Mouse (Mus musculus) lung, postnatal 14 days (tissue): ENCODE measurements at regions not wholly inside any gene's neighbourhood (a gene's known extent, or its start where the extent isn't known, plus 50 kb on each side); places are given as distances from the start of the nearest gene placed in this dataset.
A peak's percentile ranks its signal among the peaks of the same experiment; 100 is the strongest.
"Not testable (repeated sequence)": the region's sequence is repeated elsewhere in the genome, so short reads cannot be mapped to it uniquely, and the experiment has no call there.

ENCODE experiments used
- DNase-seq: peaks from one replicate; pipeline ENCODE4 v3.0.0; 2021

DNA sequence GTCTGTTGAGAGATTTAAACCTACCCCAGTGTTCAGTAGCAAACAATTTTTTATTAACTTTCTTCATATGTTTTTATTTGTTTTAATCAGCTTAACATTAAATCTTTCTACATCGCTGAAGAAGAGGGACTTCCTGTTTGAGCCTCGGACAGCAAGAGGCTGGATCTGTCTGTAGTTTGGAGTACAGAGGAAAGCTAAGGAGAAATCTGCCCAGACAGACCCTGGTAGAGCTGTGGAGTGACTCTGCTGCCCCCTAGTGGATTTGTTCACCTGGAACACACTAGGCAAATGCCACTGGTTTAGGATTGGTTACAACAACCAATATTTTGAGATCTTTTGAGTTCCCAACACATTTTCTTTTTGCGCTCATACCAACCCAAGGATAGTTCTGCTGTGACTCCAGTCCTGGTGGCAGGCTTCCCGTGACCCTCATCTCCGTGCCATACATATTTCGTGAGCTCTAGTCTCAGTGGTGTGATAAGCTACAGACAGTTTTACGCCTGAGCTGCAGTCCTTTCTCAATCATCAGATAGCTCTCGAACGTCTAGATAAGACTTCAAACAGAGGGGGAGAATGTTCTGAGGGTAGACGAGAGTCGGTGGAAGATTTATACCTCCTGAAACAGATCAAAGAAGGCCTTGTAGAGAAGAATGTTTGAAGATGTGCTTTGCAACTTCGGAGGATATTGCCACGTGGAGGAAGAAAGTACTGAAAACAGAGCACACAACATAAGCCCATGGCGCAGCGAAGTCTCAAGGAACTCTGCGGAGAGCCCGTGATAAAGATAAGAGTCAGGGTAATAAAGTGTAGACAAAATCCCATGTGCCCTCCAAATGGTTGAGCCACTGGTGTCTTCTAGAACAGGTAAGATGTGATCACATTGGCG, 119.0 kb upstream of the Nabp1 start:
- peak; percentile 90 for DNase-seq

- no peak for DNase-seq
Observed at GRCm38 (mm10) chr1:51594666-51595065, 116.4 kb upstream of the Nabp1 start.

- DNase-seq: no peak
Observed at GRCm38 (mm10) chr1:51593621-51594441, 115.6 kb upstream of the Nabp1 start.

GRCm38 (mm10) chr1:51591886-51592285, 113.7 kb upstream of the Nabp1 start:
- DNase-seq: no peak

- no peak for DNase-seq
Observed at GRCm38 (mm10) chr1:51590606-51591400, 112.6 kb upstream of the Nabp1 start.

DNA sequence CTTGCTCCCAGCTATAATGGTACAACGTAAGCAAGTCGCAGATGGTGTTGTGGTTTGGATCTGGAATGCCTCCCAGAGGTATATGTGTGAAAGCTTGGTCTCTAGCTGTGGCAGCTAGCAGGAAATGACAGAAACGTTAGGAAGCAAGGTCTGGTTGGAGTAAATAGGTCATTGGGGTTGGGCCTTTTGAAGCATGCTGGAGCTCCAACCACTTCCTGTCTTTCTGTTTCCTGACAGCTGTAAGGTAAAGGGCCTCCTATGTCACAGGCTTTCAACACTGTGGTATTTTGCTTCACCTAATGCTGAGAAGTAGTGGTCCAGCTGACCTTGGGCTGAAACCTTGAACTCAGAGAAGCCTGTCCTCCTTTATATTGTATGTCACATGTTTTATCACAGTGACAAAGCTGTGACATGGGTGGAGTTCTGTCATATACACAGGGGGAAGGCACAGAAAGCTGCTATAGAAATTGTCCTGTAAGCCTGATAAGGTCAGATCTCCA, 106.8 kb upstream of the Nabp1 start:
- DNase-seq: no peak

- no peak for DNase-seq
Observed at GRCm38 (mm10) chr1:51583871-51584270, 105.6 kb upstream of the Nabp1 start.

GRCm38 (mm10) chr1:51580074-51580473, 101.8 kb upstream of the Nabp1 start:
- no peak for DNase-seq

DNA sequence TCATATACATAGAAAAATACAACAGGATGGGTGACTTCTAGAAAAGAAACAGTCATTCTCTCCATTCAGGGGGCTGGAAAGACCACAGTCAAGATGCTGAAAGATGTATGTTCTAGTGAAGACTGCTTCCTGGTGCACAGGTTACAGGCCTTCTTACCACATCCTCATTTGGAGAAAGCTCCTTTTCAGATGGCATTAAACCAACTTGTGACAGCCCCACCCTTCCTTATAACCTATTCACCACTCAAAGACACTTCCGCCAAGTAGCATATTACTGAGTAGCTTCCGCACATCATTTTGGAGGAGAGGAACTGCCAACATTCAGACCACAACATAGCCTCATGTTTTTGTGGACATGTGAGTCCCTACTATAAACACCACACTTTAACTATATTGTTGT, 99.5 kb upstream of the Nabp1 start:
- no peak for DNase-seq

DNA sequence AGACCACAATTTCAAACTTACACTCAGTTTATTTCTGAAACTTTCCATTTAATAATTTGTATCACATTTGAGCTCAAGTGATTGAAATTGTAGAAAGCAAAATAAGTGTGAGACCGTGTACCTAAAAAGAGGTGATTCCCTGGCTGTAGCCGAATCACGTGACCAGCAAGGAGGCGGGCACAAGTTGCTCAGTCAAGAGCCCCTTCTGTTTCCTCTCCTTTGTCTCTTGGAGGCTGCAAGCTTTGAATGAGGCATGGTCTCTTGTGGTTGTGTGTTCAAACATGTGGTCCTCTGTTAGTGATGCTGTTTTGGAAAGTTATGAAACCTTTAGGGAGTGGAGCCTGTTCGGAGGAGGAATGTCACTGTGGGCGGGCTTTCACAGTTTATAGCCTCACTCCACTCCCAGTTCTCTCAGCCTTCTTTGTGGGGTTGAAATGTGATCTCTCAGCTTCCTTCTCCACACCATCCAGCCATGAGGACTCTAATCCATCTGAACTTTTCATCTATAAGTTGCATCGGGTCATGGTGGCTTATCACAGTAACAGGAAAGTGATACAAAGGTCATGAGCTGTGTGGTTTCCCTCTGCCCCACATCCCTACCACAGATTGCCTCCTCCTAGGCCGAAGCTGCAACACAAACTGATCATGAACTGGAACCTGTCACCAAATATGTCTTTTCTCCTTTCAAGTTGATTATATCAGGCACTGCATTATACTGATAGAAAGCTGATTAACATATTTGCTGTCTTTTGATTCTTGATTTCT, 94.3 kb upstream of the Nabp1 start:
- no peak for DNase-seq

DNA sequence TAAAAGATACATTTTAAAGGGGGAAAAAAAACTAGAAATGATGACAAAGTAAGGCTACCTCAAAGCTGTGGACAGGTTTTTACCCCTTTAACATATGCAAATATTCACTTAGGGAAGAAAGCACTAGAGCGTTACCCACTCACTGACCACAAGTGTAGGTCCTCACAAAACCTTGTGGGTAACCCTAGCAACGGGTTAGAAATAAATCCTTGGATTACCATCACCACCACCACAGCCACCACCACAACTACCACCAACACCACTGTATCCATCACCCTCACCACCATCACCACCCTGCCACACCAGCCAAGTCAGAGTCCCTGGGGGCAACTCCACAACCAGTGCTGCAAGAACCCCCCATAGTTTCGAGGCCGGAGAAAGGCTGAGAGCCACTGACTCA, 91.4 kb upstream of the Nabp1 start:
- no peak for DNase-seq

DNA sequence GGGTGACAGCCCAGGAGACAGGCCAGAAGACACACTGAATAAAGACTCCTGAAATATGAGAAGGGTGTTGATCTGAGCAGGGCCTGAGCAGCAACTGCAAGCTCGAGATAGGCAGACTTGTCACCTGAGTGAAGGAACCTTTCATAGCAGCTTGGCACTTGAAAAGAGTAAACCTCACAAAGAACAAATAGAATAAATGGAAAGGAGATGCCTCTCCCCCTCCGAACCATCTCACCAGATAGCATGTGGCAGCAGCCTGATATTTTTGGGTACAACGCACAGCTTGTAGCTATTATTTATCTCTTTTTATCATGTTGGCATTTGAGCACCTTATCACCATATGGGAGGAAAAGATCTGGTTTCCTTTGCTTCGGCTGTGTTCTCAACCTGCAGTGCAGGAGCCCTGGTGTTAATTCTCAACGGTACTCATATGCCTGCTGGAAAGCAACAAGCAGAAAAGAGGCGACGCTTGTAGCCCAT, 88.0 kb upstream of the Nabp1 start:
- no peak for DNase-seq

- not testable (repeated sequence) for DNase-seq
Observed at GRCm38 (mm10) chr1:51556616-51557015, 78.4 kb upstream of the Nabp1 start.

GRCm38 (mm10) chr1:51553738-51554137, 75.5 kb upstream of the Nabp1 start:
- no peak for DNase-seq

DNA sequence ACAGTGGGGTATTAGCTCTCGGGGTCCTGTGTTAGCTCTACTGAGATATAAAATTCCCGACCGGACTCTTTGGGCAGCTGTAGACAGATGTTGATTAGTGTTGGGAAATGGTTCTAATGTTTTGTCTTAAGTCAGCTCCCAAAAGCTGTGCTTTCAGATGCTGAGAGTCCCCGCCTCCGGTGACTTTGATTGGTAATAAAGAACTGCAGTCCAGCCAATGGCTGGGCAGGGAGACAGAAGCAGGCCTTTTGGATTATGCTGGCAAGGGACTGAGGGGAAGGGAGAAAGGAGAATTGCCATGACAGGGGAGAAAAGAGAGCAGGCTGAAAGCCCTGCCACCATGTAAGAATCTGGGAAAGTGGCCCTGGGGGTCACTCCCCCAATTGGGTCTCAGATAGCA, 73.4 kb upstream of the Nabp1 start:
- no peak for DNase-seq

DNA sequence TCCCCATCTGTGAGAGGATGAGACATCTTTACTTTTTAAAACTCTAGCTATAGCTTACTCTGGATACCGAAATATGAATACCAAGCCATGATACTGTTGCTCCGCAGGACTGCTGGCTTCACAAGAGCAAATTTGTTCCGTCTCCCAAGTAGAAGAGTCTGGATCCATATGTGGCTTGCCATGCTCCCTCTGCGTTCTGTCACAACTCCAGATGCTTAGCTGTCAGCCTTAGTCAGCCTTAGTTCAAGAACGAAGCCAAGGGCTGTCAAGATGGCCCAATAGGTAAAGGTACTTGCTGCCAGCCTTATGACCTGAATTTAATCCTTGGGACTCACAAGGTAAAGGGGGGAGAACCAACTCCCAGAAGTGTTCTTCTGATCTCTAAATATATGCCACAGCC, 64.6 kb upstream of the Nabp1 start:
- DNase-seq: no peak

- no peak for DNase-seq
Observed at GRCm38 (mm10) chr1:51539634-51540033, 61.4 kb upstream of the Nabp1 start.

- no peak for DNase-seq
Observed at GRCm38 (mm10) chr1:51538836-51539235, 60.6 kb upstream of the Nabp1 start.

DNA sequence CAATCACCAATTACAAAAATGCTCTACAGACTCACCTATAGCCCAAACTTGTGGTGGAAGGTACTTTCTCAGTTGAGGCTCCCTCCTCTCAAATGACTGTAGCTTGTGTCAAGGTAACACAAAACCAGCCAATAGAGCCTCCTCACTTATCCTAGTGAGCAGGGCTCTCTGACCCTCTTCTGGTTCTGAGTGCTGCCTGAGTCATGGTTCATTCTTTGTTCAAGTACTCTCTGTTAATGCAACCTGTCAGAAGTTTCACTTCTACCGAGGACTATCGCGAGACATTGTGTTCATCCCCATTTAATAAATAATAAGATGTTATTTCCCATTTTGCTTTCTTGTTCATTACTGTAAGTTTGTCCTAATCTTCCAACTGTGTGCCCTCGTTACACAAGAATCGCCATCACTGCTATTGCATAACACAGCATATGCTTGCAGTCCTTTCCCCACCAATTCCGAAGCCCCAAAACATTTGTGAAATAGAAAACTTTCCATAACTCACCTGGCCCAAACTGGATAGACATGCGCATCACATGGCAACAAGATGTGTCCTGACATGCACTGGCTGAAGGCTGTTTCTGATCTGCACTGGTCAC, 59.6 kb upstream of the Nabp1 start:
- no peak for DNase-seq

DNA sequence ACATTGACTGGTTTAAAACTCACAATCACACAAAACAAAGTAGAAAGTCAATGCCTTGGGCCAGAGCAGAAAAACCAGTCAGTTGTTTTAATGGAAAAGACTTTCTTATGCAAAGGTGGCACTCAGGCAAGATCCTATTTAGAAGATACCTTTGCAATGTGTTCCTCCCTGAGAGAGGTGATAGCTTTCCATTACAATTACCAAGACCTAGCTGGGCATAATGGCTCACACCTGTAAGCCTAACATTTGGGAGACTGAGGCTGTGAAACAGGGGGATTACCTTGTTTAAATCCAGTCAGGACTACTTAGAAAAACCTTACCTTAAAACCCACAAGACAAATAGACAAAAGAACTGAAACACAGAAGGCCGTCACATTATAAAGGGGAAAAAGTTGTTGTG, 57.9 kb upstream of the Nabp1 start:
- DNase-seq: no peak

- DNase-seq: no peak
Observed at GRCm38 (mm10) chr1:51535414-51535813, 57.2 kb upstream of the Nabp1 start.

- DNase-seq: no peak
Observed at GRCm38 (mm10) chr1:51531360-51531759, 53.1 kb upstream of the Nabp1 start.
